Mouse (Mus musculus) layer of hippocampus, adult 6 months (tissue): ENCODE results near the gene Zap70. TPM values are rescaled to one million over a fixed set of nuclear protein-coding genes. Genes with fewer than 3 reads are reported as not detected.

Experiments
- long read RNA-seq, 2 experiments: library from polyadenylated mRNA; unstranded; transcript quantifications; one replicate each; pipeline ENCODE4 v2.0.0; 2019 to 2020
- polyA plus RNA-seq: library from polyadenylated mRNA; unstranded; fragments of <200 nt; fragmentation: Nextera tagmentation; gene quantifications from 2 replicates; pipeline ENCODE4 v1.2.3, GENCODE M21; 2021

The Zap70 gene
- 4.5 and 7.1 TPM in 2 replicates for polyA plus RNA-seq
- long read RNA-seq, experiment 1, partial matches to known transcripts: 1 of 18 reads
- long read RNA-seq, experiment 1, other reads (novel, unspliced or antisense): 16 of 18 reads
- long read RNA-seq, experiment 2, partial matches to known transcripts: 4 of 24 reads
- long read RNA-seq, experiment 2, other reads (novel, unspliced or antisense): 18 of 24 reads

GRCm38 (mm10) chr1:36761568-36761967, at the start of gene Zap70:
Gene Zap70 (plus strand): TSS chr1:36761798.

GRCm38 (mm10) chr1:36714311-36714710, 47.3 kb upstream of the Zap70 start, which contains the start of gene Actr1b:
Gene Actr1b (minus strand): TSS chr1:36714422.

Other genes with a start within 250 kb of the Zap70 start
- gene Cnnm3, start 249.9 kb upstream of the Zap70 start, polyA plus RNA-seq: 2.4 and 3.2 TPM in 2 replicates
- 0.20 and 0.49 TPM in 2 replicates for gene Ankrd23, start 224.9 kb upstream of the Zap70 start, polyA plus RNA-seq
- gene Gm42417, start 222.4 kb upstream of the Zap70 start, polyA plus RNA-seq: 0.08 and 0.11 TPM in 2 replicates
- gene Ankrd39, start 214.4 kb upstream of the Zap70 start, polyA plus RNA-seq: 16.5 and 18.3 TPM in 2 replicates
- 0.49 and 0.77 TPM in 2 replicates for gene Sema4c, start 203.4 kb upstream of the Zap70 start, polyA plus RNA-seq
- 0.38 and 0.56 TPM in 2 replicates for gene Fam178b, start 78.6 kb upstream of the Zap70 start, polyA plus RNA-seq
- 2,870 and 2,984 TPM in 2 replicates for gene Cox5b, start 70.3 kb upstream of the Zap70 start, polyA plus RNA-seq
- gene 4933424G06Rik, start 51.6 kb upstream of the Zap70 start, polyA plus RNA-seq: 0.31 and 1.2 TPM in 2 replicates
- 116 and 123 TPM in 2 replicates for gene Actr1b, start 47.4 kb upstream of the Zap70 start, polyA plus RNA-seq
- gene Tmem131, start 181.9 kb downstream of the Zap70 start, polyA plus RNA-seq: 4.9 and 5.1 TPM in 2 replicates